Mouse (Mus musculus) adrenal gland, adult 8-10 months (tissue): ENCODE measurements around the gene Ube2u. TPM values are rescaled to one million over a fixed set of nuclear protein-coding genes. Genes with fewer than 3 reads are reported as not detected.
"Not testable (repeated sequence)": the region's sequence is repeated elsewhere in the genome, so short reads cannot be mapped to it uniquely, and the experiment has no call there.

ENCODE experiments used
- DNase-seq: peaks from one replicate; pipeline ENCODE4 v3.0.0; 2022
- total RNA-seq, 4 experiments: library from RNA; stranded (reverse); gene quantifications; 2 replicates each; pipeline ENCODE4 v1.2.4; 2022

Gene Ube2u
- not detected for total RNA-seq

GRCm38 (mm10) chr4:100478592-100479321 is at the start of gene Ube2u:
Ube2u (plus strand) TSS chr4:100478849.
- peak; percentile 63 for DNase-seq

GRCm38 (mm10) chr4:100429371-100429900 is 49.2 kb upstream of the Ube2u start:
- no peak for DNase-seq

GRCm38 (mm10) chr4:100435281-100436168 is 43.1 kb upstream of the Ube2u start:
- no peak for DNase-seq

- no peak for DNase-seq
Measured at GRCm38 (mm10) chr4:100436169-100436547, 42.5 kb upstream of the Ube2u start.

GRCm38 (mm10) chr4:100446897-100447296 is 31.8 kb upstream of the Ube2u start:
- DNase-seq = no peak

GRCm38 (mm10) chr4:100462493-100463120 is 16.0 kb upstream of the Ube2u start:
- DNase-seq = no peak

- no peak for DNase-seq
Measured at GRCm38 (mm10) chr4:100488447-100488846, 9.8 kb downstream of the Ube2u start.

GRCm38 (mm10) chr4:100495176-100495575 is 16.5 kb downstream of the Ube2u start:
- no peak for DNase-seq

GRCm38 (mm10) chr4:100496521-100496920 is 17.9 kb downstream of the Ube2u start:
- DNase-seq = no peak

- no peak for DNase-seq
Measured at GRCm38 (mm10) chr4:100498192-100498591, 19.5 kb downstream of the Ube2u start.

- DNase-seq = not testable (repeated sequence)
Measured at GRCm38 (mm10) chr4:100499037-100499601, 20.5 kb downstream of the Ube2u start.

- DNase-seq = no peak
Measured at GRCm38 (mm10) chr4:100503337-100503736, 24.7 kb downstream of the Ube2u start.

- DNase-seq = no peak
Measured at GRCm38 (mm10) chr4:100517646-100518045, 39.0 kb downstream of the Ube2u start.

- DNase-seq = no peak
Measured at GRCm38 (mm10) chr4:100522534-100522933, 43.9 kb downstream of the Ube2u start.

- DNase-seq = no peak
Measured at GRCm38 (mm10) chr4:100524741-100525140, 46.1 kb downstream of the Ube2u start.

- peak; percentile 47 for DNase-seq
Measured at GRCm38 (mm10) chr4:100526296-100526695, 47.6 kb downstream of the Ube2u start.

GRCm38 (mm10) chr4:100527086-100527485 is 48.4 kb downstream of the Ube2u start:
- DNase-seq = no peak

- DNase-seq = no peak
Measured at GRCm38 (mm10) chr4:100527554-100528001, 48.9 kb downstream of the Ube2u start.

- no peak for DNase-seq
Measured at GRCm38 (mm10) chr4:100533607-100534006, 55.0 kb downstream of the Ube2u start.

- no peak for DNase-seq
Measured at GRCm38 (mm10) chr4:100534946-100535345, 56.3 kb downstream of the Ube2u start.

- no peak for DNase-seq
Measured at GRCm38 (mm10) chr4:100537898-100538297, 59.2 kb downstream of the Ube2u start.

GRCm38 (mm10) chr4:100539483-100539882 is 60.8 kb downstream of the Ube2u start:
- no peak for DNase-seq
